Mouse (Mus musculus) lung, postnatal 36 days (tissue): ENCODE results near the gene Src.

ENCODE experiments used
- DNase-seq: peaks from one replicate; pipeline ENCODE4 v3.0.0; 2022; ENCODE audit warnings: mixed read lengths

Gene Src

DNA sequence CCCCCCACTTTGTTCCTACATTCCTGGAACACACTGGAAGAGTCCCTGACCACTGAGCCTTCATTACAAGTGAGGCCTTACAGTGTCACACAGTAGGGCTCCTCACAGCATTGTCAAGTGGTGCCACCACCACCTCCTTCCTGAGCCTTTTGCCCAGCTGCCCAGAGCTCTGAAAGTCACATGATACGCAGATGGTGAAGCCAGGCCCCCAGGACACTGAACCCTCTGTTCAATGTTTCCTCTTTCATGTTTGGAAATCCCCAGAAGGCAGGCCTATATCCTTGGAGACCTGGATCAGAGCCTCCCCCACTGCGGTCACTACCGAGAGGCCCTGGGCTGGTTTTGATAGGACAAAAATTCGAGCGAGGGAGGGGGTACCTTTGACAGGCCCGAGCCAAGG, 1.0 kb upstream of the Src start:
- DNase-seq = no peak

DNA sequence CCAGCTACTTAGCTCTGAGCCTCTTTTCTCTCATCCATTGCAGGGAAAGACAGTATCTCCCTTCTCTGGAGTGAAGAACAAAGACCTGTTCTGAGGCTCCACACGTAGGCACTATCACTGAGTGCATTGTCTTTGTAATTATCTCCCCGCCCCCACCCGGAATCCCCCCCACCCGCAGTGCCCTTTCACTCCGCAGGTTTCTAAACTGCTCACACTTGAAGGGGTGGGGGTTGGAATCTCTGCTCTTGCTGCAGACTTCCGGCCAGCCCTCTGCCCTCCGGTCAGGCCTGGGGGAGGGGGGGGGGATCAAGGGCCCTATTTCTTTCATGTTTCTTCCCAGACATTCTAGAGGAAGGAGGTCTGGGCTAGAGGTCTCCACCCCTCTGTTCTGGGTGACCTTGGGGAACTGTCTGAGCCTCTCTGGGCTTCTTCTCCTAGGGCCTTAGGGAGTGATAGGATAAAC, 396 bp downstream of the Src start:
- no peak for DNase-seq

GRCm38 (mm10) chr2:157419506-157419905, 1.3 kb downstream of the Src start:
- no peak for DNase-seq

- peak; percentile 65 for DNase-seq
These were observed 2.2 kb downstream of the Src start for GRCm38 (mm10) chr2:157420404-157420803.

GRCm38 (mm10) chr2:157422062-157422655, 3.9 kb downstream of the Src start:
- peak; percentile 59 for DNase-seq

DNA sequence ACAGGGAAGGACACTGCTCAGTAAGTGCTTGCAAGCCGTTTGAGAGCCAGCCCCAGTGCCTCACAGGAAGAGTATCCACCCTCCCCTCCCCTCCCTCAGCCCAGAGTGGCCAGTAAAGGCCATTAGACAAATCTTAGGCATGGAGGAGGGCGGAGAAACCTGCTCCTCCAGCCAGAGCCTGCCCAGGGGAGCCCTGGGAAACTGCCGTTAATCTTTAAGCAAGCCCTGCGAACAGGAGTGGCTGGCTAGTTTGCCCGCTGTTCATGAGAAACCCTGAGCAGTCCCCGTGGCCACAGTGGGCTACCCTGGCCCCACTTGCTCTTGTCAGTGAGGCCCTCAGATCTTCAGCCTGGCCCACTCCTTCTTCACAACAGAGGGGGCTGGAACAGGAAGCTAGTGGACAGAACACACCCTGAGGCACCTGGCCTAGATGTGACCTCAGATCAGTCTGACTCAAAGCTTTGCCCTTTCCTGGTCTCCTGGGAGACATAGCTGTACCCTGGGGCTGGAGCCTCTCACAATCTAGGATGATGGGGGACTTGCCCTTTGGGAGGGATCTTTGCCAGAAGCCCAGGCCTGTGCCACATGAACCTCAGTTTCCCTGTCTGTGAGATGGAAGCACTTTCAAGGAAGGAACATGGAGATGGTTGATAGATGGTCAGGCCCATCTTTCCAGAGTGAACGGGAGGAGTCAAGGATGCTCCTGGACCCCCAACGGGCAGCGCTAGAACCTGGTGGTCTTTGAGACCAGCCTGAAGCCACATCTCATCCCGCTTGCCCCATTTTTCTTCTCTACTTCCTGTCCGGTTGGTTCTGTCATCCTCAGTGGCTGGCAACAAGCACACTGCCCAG, 4.8 kb downstream of the Src start:
- DNase-seq = peak; percentile 84

DNA sequence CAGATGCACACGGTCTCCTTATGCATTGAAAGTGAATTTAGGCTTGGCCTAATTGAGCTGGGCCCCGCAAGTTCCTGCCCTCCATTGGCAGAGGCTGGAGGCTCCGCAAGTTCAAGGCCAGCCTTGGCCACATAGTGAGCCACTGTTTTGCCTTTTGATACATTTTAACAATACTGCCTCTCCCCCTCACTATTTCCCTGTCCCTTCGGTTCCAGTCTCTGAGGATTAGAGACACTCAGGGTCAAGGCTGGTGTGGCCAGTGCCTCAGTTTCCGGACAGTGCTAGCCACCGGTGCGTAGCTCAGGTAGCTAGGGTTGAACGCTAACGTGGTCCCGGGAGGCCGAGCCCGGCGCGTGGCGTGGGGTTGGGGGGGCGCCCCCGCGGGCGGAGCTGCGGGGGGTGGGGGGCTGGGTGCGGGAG, 5.5 kb downstream of the Src start:
- DNase-seq = no peak

DNA sequence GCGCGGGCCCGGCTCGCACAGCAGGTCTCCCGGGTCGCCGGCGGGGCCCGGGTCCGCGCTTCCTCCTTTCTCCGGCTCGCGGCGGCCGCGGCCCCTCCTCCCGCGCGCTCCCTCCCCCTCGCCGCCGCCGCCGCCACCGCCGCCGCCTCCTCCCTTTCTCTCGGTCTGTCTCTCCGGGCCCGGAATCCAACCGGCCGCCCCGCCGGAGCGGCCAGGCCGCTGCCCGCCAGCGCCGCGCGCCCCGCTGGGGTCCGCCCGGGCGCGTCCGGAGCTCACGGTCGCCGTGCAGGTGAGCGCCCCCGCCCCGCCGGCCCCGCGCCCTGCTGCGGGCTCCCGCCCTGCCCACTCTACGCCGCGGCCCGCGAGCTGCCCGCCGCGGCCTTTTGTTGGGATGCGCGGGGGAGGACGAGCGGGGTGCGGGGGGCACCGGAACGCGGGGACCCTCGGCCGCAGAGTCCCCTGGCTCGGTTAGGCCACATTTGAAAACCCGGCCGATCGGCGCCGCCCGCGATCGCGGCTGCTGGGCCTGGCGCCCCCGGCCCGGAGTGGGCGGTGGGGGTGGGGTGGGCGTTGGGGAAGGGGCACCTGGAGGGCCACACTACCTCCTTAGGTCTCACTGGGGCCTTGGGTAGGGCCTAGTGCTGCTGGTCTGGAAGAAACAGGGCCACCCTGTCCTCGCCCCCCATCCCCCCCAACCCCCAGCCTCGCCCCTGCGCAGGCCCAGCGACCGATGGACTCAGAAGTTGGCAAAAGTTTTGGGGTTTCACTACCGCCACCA, 6.1 kb downstream of the Src start:
- no peak for DNase-seq

- no peak for DNase-seq
These were observed 6.8 kb downstream of the Src start for GRCm38 (mm10) chr2:157424904-157425642.

GRCm38 (mm10) chr2:157425643-157425988, 7.4 kb downstream of the Src start:
- DNase-seq = no peak

GRCm38 (mm10) chr2:157426171-157426570, 7.9 kb downstream of the Src start:
- DNase-seq = peak; percentile 57

GRCm38 (mm10) chr2:157427164-157427563, 8.9 kb downstream of the Src start:
- no peak for DNase-seq

- DNase-seq = no peak
These were observed 10.3 kb downstream of the Src start for GRCm38 (mm10) chr2:157428351-157429139.

DNA sequence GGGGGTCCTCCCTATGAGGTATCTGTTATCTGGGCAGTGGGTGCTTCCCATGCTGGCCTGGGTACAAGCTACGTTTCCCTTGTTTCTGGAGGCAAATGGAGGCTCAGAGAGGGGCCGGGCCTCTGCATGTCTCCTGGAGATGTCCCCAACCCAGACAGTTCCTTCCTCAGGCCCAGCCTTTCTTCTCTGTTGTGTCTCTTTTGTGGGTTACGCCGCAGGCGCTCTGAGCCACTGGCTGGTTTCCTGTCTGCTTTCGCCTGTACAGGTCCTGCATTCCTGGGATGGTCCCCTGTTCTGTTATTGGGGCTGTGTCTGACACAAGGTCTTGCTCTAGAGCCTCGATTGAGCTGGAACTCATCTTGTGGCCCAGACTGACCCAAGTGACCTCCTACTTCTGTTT, 11.5 kb downstream of the Src start:
- no peak for DNase-seq

GRCm38 (mm10) chr2:157430667-157431429, 12.6 kb downstream of the Src start:
- DNase-seq = no peak

DNA sequence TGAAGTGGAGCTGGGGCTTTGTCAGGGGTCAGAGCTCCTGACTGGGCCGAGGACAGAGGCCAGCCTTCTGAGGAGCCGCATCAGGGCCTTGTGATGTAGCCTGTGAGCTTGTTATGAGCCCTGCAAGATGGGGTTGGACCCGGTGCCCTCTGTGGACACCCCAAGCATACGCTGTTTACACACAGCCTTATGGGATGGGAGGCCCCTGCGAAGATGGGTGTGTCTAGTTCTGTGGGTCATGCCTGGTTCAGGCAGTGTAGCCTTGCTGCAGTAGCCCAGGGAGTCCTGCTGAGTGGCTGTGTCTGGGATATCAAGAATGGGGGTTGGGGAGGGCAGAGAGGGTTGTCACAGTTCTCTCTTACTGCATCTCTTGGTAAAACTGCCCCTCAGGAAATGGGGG, 13.7 kb downstream of the Src start:
- DNase-seq = no peak

DNA sequence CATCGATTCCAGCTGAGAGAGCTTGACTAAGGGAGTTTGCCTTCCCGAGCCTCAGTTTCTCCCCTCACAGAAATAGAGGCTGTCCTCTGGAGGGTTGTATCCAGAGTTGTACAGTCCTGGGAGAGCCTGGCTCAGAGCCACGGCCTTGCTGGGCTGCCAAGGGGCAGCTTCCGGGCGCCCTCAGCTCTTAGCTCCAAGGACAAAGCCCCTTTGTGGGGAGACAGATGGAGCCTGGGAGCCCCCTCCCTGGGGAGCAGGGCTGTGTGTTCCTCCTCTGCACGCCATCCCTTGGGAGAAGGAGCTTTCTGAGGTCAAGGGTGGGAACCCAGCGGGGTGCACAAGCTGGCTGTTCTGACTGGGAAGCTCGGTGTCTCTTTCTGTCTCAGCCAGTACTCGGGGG, 14.2 kb downstream of the Src start:
- DNase-seq = no peak

GRCm38 (mm10) chr2:157434041-157434440, 15.8 kb downstream of the Src start:
- no peak for DNase-seq

- peak; percentile 58 for DNase-seq
These were observed 16.3 kb downstream of the Src start for GRCm38 (mm10) chr2:157434497-157434896.

DNA sequence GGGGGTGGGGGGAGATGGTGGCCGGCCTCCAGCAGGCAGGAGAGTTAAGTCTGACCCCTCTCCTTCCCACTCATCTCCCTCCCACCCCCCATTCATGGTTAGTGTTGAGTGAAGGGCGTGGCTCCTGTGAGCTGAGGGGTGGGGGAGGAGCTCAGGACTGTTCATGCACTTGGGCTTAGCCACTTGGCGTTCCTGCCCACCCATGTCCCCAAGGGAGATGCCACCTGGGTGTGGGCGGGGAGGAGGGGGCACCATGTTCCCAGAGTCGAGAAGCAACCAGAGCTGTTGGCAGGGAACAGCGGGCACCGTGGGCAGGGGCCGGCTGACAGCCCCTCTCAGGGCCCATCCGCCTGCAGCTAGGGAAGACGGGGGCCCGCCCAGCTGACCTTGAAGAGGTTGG, 18.3 kb downstream of the Src start:
- DNase-seq = no peak

GRCm38 (mm10) chr2:157437123-157437522, 18.9 kb downstream of the Src start:
- DNase-seq = no peak
